Mouse (Mus musculus) brain, embryonic 14.5 days (tissue): ENCODE results near the gene Sgpp1. TPM values are rescaled to one million over a fixed set of nuclear protein-coding genes. Genes with fewer than 3 reads are reported as not detected.

Experiments used
- DNase-seq: peaks from one replicate; pipeline ENCODE4 v3.0.0-alpha.2; 2011; ENCODE audit warnings: low read depth
- CTCF ChIP-seq: fragments of 200-500 bp; IDR thresholded peaks from 2 replicates; pipeline ENCODE4 v1.5.1; 2012; ENCODE audit warnings: inconsistent platforms, mild to moderate bottlenecking, moderate library complexity, borderline replicate concordance; ENCODE audit not compliant: insufficient read depth, insufficient read length; ENCODE audit errors: extremely low read depth
- POLR2A ChIP-seq: fragments of 200-500 bp; IDR thresholded peaks from 2 replicates; pipeline ENCODE4 v1.6.1; 2012; ENCODE audit warnings: mild to moderate bottlenecking, inconsistent platforms, borderline replicate concordance; ENCODE audit not compliant: poor library complexity, insufficient read depth, insufficient read length, severe bottlenecking; ENCODE audit errors: extremely low read depth
- polyA plus RNA-seq: library from polyadenylated mRNA; depleted of rRNA; stranded (reverse); fragments of >200 nt; gene quantifications from 2 replicates; pipeline ENCODE4 v1.2.3, GENCODE M21; 2012; rRNA removed

Sgpp1 gene
- polyA plus RNA-seq, 1 experiment: 13.2 TPM

DNA sequence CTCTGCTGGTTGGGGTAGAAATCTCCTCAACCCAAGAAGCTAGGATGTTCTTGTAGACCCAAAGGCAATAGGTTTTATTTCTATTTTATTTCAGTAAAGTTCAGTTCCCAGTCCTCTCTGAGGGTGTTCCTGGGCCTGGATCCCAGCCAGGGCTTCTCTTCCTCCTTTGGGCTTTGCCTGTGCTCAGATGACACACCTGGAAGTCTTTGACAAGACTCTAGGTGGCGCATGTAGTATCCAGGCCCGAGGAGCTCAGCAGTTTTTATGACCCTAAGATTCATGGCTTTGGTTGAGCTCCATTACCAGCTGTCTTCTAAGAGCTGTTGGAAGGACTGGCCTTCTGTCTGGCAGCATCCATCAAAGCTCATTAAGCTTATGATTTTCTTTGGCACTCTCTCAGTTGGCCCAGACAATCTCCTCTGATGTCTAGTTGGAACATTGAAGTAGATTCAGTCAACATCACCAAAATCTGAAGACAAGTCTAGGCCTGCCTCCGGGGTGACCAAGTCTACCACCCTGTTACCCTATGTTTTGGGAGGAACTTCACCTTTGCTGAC lies 63.7 kb downstream of the Sgpp1 start:
- no peak for DNase-seq
- TF ChIP-seq POLR2A (no peak), CTCF (no peak)

DNA sequence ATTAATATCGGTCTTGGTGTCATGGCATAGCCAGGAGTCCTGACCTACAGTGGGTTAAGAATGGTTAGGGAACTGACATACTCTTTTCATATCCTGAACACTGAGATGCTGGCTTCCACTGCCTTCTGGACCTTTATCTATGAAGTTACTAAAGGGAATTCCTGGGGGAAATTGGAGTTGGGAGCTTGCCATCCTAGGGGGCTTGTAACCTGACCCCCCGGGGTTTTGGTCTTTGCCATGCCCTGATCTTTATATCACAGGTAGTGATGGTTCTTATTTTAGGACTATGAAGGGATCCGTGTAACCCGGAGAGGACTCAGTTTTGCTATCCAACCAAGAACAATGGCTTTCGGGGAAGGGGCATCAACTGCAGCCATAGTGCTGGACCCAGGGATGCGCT lies 64.9 kb downstream of the Sgpp1 start:
- no peak for TF ChIP-seq POLR2A
- TF ChIP-seq CTCF: no peak
- no peak for DNase-seq

DNA sequence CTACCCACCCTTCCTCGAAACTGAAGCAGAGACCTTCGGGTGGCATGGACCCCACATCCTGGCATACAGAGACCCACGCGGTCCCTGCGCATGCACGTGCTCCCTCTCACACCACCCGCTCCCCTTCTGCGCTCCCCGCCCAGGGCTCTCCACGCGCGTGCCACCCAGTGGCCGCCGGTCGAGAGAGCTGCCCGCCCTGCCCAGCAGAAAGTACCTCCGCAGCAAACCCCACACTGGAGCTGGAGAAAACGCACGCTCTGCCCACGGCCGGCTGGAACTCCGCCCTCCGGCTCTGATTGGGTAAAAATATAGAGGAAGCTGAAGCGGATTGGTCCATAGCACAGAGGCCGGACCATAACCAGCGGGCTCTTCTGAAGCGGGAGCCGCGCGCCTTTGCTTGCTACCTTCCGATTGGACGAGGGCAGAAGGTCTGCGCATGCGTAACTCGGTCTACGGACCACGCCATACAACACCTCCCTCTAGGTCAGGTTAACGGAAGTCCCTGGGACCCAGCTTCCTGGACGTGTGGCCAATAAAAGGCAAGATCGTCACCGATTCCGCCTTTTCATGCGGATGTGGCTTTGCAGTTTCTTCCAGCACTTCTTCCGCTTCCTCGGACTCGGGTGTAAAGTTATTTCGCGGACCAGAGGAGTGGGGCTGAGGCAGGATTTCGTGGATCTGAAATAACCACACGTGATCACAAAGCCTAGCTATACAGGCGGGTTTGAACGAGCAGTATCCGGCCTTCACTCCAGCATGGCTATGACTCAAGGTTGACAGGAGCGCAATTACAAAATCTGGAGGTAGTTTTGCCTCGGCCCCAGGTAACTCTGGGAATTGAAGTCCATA lies 66.0 kb downstream of the Sgpp1 start, which contains the start of gene Wdr89:
Gene Wdr89 (minus strand): TSS at position 280 of the 849 bp plus-strand sequence.
- peak; percentile 100 for DNase-seq
- TF ChIP-seq CTCF: peak; percentile 31; the same call in 1 of the 2 replicates
- TF ChIP-seq POLR2A: peak; percentile 66

DNA sequence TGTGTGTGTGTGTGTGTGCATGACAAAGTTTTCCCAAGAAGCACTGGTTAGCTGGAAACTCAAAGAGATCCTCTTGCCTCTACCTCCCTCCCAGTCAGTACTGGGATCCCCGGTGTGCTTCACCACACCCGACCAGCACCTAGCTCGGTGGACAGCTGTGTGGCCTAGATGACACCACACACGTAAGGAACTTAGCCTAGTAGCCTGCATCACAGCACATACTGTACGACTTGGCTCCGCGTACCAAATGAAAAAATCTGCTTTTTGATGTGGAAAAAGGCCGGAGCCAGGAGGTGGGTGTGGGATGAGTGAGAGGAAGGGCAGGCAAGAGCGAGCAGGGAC lies 66.6 kb downstream of the Sgpp1 start:
- TF ChIP-seq CTCF (no peak), POLR2A (no peak)
- no peak for DNase-seq

DNA sequence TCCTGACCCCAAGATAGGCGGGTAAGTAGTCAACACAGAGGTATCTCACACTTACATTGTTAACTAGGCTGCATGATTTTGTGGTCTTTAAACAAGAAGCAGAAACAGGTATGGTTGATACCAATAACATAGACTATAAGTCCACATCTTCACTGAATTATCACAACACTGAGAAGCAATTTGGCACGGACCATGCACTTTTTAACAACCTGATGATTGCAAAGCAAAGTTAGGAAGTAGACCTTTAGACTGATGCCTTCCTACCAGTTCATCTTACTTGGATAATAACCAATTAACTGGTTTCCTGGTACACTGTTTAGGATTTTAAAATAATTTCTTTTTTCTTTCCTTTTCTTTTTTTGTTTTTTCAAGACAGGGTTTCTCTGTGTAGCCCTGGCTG lies 67.3 kb downstream of the Sgpp1 start:
- DNase-seq: no peak
- TF ChIP-seq POLR2A: no peak
- no peak for TF ChIP-seq CTCF

DNA sequence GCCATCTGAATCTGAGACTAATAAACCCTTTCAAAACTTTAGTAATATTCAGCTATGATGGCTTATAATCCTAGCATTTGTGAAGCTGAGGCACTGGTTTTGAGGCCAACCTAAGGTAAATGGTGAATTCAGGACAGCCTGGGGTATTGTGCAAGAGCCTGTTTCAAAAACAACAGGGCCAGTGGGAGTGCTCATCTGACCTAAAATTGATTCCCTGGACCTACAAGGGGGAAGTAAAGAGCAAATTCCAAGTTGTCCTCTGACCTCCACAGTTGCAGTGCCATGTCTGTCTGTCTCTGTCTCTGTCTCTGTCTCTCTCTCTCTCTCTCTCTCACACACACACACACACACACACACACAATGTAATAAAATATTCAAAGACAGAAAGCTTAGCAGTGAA lies 68.6 kb downstream of the Sgpp1 start:
- TF ChIP-seq CTCF: no peak
- no peak for TF ChIP-seq POLR2A
- DNase-seq: no peak

DNA sequence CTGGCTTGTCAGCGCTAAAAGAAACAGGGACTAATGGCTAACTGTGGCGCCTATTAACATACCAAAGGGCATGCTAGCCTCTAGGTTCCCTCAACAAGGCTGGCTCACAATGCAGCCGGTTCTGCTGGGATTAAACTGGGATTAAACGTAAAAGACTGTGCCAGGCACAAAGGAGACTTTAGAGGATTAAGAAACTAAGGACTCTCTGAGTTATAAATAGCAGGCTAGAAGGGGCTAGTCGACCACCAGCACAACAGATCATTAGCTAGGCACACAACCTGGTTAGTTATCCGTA lies 71.1 kb downstream of the Sgpp1 start:
- peak; percentile 71 for DNase-seq
- TF ChIP-seq CTCF (no peak), POLR2A (no peak)

Other genes with a start within 250 kb of the Sgpp1 start
- gene Ppp2r5e, start 139.5 kb downstream of the Sgpp1 start, polyA plus RNA-seq: 36.1 and 48.3 TPM in 2 replicates
- 4.9 and 7.6 TPM in 2 replicates for gene Wdr89, start 66.2 kb downstream of the Sgpp1 start, polyA plus RNA-seq
- 72.9 and 96.0 TPM in 2 replicates for gene Syne2, start 82.4 kb upstream of the Sgpp1 start, polyA plus RNA-seq